In the genomic region with DNA sequence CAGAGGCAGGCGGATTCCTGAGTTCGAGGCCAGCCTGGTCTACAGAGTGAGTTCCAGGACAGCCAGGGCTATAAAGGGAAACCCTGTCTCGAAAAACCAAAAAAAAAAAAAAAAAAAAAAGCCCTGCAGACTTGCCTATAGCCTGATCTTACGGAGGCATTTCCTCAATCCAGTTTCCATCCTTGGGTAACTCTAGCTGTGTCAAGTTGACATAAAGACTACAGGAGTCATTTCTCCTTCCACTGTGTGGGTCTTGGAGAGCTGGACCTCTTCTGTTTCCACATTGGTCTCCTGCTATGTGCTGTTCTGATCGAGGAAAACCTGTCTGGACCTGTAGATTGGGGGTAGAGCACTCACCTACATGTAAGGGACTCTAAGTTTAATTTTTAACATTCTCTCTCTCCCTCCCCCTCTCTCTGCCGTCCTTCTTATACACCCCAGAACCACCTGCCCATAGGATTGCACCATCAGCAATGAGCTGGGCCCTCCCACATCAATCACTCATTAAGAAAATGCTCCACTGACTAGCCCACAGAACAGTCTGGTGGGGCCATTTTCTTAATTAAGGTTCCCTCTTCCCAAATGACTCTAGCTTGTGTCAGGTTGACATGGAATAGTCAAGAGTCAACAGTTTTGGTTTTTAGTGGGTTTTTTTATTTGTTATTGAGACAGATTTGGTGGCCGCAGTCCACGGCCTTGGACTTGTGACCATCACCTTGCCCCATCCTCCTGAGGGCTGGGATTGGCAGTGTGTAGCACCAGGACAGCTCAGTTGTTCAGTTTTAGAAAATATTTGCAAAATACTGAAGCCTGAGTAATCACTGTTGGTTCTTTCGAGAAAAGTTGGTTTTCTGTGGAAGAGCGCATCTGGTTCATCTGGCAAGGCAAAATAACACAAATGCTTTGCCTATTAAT, we compare ENCODE assay signal across 32 mouse cellular contexts. TPM values are rescaled to one million over a fixed set of nuclear protein-coding genes. Genes with fewer than 3 reads are reported as not detected.
DNase-seq lines count a peak whose midpoint lies in the region; ATAC-seq and TF ChIP-seq lines count a peak whose summit lies in the region.
"Had no signal": no experiment of that assay in that cellular context is flagged by ENCODE, and none has a peak within 500 bp of the region (broad histone marks: within the 10 kb centered on the region; RNA-seq: fewer than 3 reads in every experiment).

No protein-coding gene starts in this region.

- peaks cover 7% of the 10 kb centered on the region for H3K36me3 ChIP-seq in kidney, postnatal 0 days (ENCODE audit: insufficient read depth, low read length)
- H3K36me3 ChIP-seq in liver, embryonic 14.5 days (replicated peaks; ENCODE audit: control insufficient read depth, insufficient read depth, low read depth): peaks cover 3% of the 10 kb centered on the region
- no peaks in the 10 kb centered on the region for H3K36me3 ChIP-seq in midbrain, embryonic 11.5 days (ENCODE audit: control insufficient read depth, insufficient read depth, low read length)
- H3K36me3 ChIP-seq: midbrain, embryonic 15.5 days; stomach, embryonic 15.5 days had no signal

- no peak overlapping the region for H3K4me3 ChIP-seq in kidney, postnatal 0 days (replicated peaks; ENCODE audit: low read depth, low read length)
- no peak overlapping the region for H3K4me3 ChIP-seq in liver, embryonic 14.5 days (ENCODE audit: insufficient read depth in 1 of 2, low read depth in 2 of 2, low read length in 2 of 2)
- H3K4me3 ChIP-seq in midbrain, embryonic 11.5 days (ENCODE audit: low read depth, low read length): no peak overlapping the region
- H3K4me3 ChIP-seq: embryonic facial prominence, embryonic 15.5 days; heart, embryonic 15.5 days; limb, embryonic 13.5 days; megakaryocyte, embryonic 14.5 days; midbrain, embryonic 15.5 days; myocyte; neural tube, embryonic 15.5 days; stomach, embryonic 15.5 days had no signal

- peak; percentile 63; the same call in 1 of the 2 replicates for ATAC-seq in kidney, postnatal 0 days (replicated peaks; ENCODE audit: low FRiP score, low read depth)
- ATAC-seq in liver, embryonic 14.5 days (ENCODE audit: insufficient read depth): peak; percentile 67
- no peak for ATAC-seq in midbrain, embryonic 11.5 days (ENCODE audit: low FRiP score)
- ATAC-seq in CD4-positive, CD25-positive, alpha-beta regulatory T cell, adult 4 months: no peak
- ATAC-seq: forebrain, embryonic 16.5 days; hindbrain, embryonic 16.5 days; midbrain, embryonic 15.5 days had no signal

- no peak; the same call in 1 of the 2 replicates for TF ChIP-seq EP300 in liver, embryonic 14.5 days (IDR thresholded peaks at IDR 0.05; ENCODE audit: low read depth)

- no peak for TF ChIP-seq CTCF in kidney, postnatal 0 days (IDR thresholded peaks at IDR 0.05; ENCODE audit: low read depth)
- TF ChIP-seq CTCF in liver, embryonic 14.5 days (IDR thresholded peaks at IDR 0.05; ENCODE audit: low read depth): no peak

- H3K9ac ChIP-seq in kidney, postnatal 0 days (ENCODE audit: low read depth, low read length): no peak overlapping the region
- no peak overlapping the region for H3K9ac ChIP-seq in liver, embryonic 14.5 days (replicated peaks)
- no peak overlapping the region for H3K9ac ChIP-seq in midbrain, embryonic 11.5 days (ENCODE audit: low read length)
- H3K9ac ChIP-seq: embryonic facial prominence, embryonic 15.5 days; heart, embryonic 15.5 days; limb, embryonic 13.5 days; midbrain, embryonic 15.5 days; neural tube, embryonic 15.5 days; stomach, embryonic 15.5 days had no signal

- H3K27me3 ChIP-seq in kidney, postnatal 0 days (ENCODE audit: insufficient read depth, low read length): no peaks in the 10 kb centered on the region
- H3K27me3 ChIP-seq in liver, embryonic 14.5 days (ENCODE audit: control insufficient read depth, insufficient read depth, low read length): no peaks in the 10 kb centered on the region
- H3K27me3 ChIP-seq in midbrain, embryonic 11.5 days (ENCODE audit: control insufficient read depth, insufficient read depth, low read length): no peaks in the 10 kb centered on the region
- H3K27me3 ChIP-seq: CH12.LX; embryonic facial prominence, embryonic 15.5 days; heart, embryonic 15.5 days; limb, embryonic 13.5 days; megakaryocyte, embryonic 14.5 days; midbrain, embryonic 15.5 days; neural tube, embryonic 15.5 days; stomach, embryonic 15.5 days had no signal

- 84% methylated on average over 9 of the region's 10 CpGs for WGBS in kidney, postnatal 0 days
- WGBS in liver, embryonic 14.5 days (ENCODE audit: insufficient replicate concordance): 73% methylated on average over 10 of the region's 10 CpGs
- WGBS in midbrain, embryonic 11.5 days: 92% methylated on average over 10 of the region's 10 CpGs

- H3K9me3 ChIP-seq in kidney, postnatal 0 days (replicated peaks; ENCODE audit: low read length): no peaks in the 10 kb centered on the region
- H3K9me3 ChIP-seq in liver, embryonic 14.5 days (ENCODE audit: control insufficient read depth, low read length): no peaks in the 10 kb centered on the region
- no peaks in the 10 kb centered on the region for H3K9me3 ChIP-seq in midbrain, embryonic 11.5 days (ENCODE audit: control insufficient read depth, low read length)
- H3K9me3 ChIP-seq: embryonic facial prominence, embryonic 15.5 days; heart, embryonic 15.5 days; limb, embryonic 13.5 days; megakaryocyte, embryonic 14.5 days; midbrain, embryonic 15.5 days; neural tube, embryonic 15.5 days; stomach, embryonic 15.5 days had no signal

- H3K27ac ChIP-seq in kidney, postnatal 0 days: no peak overlapping the region
- no peak overlapping the region for H3K27ac ChIP-seq in liver, embryonic 14.5 days
- no peak overlapping the region for H3K27ac ChIP-seq in midbrain, embryonic 11.5 days (ENCODE audit: low read depth, low read length)
- H3K27ac ChIP-seq: embryonic facial prominence, embryonic 15.5 days; heart, embryonic 15.5 days; limb, embryonic 13.5 days; midbrain, embryonic 15.5 days; neural tube, embryonic 15.5 days; stomach, embryonic 15.5 days had no signal

- H3K4me1 ChIP-seq in kidney, postnatal 0 days (replicated peaks; ENCODE audit: insufficient read depth, low read length): no peaks in the 10 kb centered on the region
- H3K4me1 ChIP-seq in liver, embryonic 14.5 days (replicated peaks; ENCODE audit: control insufficient read depth in 2 of 2, insufficient read depth in 2 of 2, low read length in 1 of 2): peaks cover 0 to 7% of the 10 kb centered on the region in 2 experiments; a peak in 1 of 4 replicates
- no peaks in the 10 kb centered on the region for H3K4me1 ChIP-seq in midbrain, embryonic 11.5 days (ENCODE audit: control insufficient read depth, insufficient read depth, low read length)
- H3K4me1 ChIP-seq: embryonic facial prominence, embryonic 15.5 days; heart, embryonic 15.5 days; limb, embryonic 13.5 days; midbrain, embryonic 15.5 days; neural tube, embryonic 15.5 days; stomach, embryonic 15.5 days had no signal

- peak; percentile 28 for DNase-seq in adrenal gland, postnatal 10 days
- no peak for DNase-seq in adrenal gland, adult 18-20 months (ENCODE audit: low spot score in 2 of 2)
- peak; percentile 3 for DNase-seq in kidney, postnatal 0 days (ENCODE audit: low spot score)
- no peak for DNase-seq in kidney, postnatal 14 days
- DNase-seq in liver, embryonic 14.5 days (ENCODE audit: low read depth in 3 of 3, low spot score in 3 of 3): no peak
- no peak for DNase-seq in midbrain, embryonic 11.5 days (ENCODE audit: low spot score, missing footprints)
- DNase-seq: cerebellum, adult 18-20 months; cerebellum, postnatal 25 days; embryo, embryonic 11 days; gastrocnemius, postnatal 25 days; kidney, adult 8-10 months; thymus, adult 18-20 months had no signal

- no peak overlapping the region for H3K4me2 ChIP-seq in kidney, postnatal 0 days (ENCODE audit: low read length)
- H3K4me2 ChIP-seq in liver, embryonic 14.5 days (ENCODE audit: low read depth): no peak overlapping the region
- no peak overlapping the region for H3K4me2 ChIP-seq in midbrain, embryonic 11.5 days
- H3K4me2 ChIP-seq: embryonic facial prominence, embryonic 15.5 days; heart, embryonic 15.5 days; limb, embryonic 13.5 days; midbrain, embryonic 15.5 days; neural tube, embryonic 15.5 days; stomach, embryonic 15.5 days had no signal

RNA-seq across cellular contexts. Expression of a gene that starts 17.8 kb away (rescaled TPM):
- 10 to 100 TPM; 51.5 to 52.5 TPM for total RNA-seq in adrenal gland, postnatal 10 days (2021)
- total RNA-seq in adrenal gland, adult 18-20 months (2021): 10 to 100 TPM; 30.9 to 47.3 TPM
- 94.0 and 106 TPM in 2 replicates for polyA plus RNA-seq in kidney, postnatal 0 days (2015; fragmentation: Nextera tagmentation; extraction: Ambion mirVana)
- 37.5 and 58.5 TPM in 2 replicates for polyA plus RNA-seq in liver, embryonic 14.5 days (2012; rRNA removed)
- polyA plus RNA-seq in liver, embryonic 14.5 days (2014; fragmentation: Nextera tagmentation; extraction: Ambion mirVana): 83.5 and 92.8 TPM in 2 replicates
- polyA plus RNA-seq in midbrain, embryonic 11.5 days (2014; fragmentation: Nextera tagmentation; extraction: Ambion mirVana): 62.9 and 63.9 TPM in 2 replicates
- 10 to 100 TPM; 28.2 to 43.5 TPM for polyA plus RNA-seq in CD4-positive, CD25-positive, alpha-beta regulatory T cell, adult 4 months (2017; shearing (Covaris generic))

RNA-seq across cellular contexts. Expression of a gene that starts 26.3 kb away (rescaled TPM):
- total RNA-seq in adrenal gland, postnatal 10 days (2021): not detected
- not detected for total RNA-seq in adrenal gland, adult 18-20 months (2021)
- 0.08 and 0.19 TPM in 2 replicates for polyA plus RNA-seq in kidney, postnatal 0 days (2015; fragmentation: Nextera tagmentation; extraction: Ambion mirVana)
- polyA plus RNA-seq in liver, embryonic 14.5 days (2012; rRNA removed): 0.04 TPM in 1 of 2 replicates, not detected in the other
- 0.14 TPM in 1 of 2 replicates, not detected in the other for polyA plus RNA-seq in liver, embryonic 14.5 days (2014; fragmentation: Nextera tagmentation; extraction: Ambion mirVana)
- polyA plus RNA-seq in midbrain, embryonic 11.5 days (2014; fragmentation: Nextera tagmentation; extraction: Ambion mirVana): not detected in 2 replicates
- polyA plus RNA-seq in CD4-positive, CD25-positive, alpha-beta regulatory T cell, adult 4 months (2017; shearing (Covaris generic)): not detected
- total RNA-seq: gastrocnemius, postnatal 25 days; heart, adult 8-10 months; hematopoietic stem cell, adult 5-6 weeks; layer of hippocampus, adult 18-20 months; layer of hippocampus, postnatal 25 days; left cerebral cortex, postnatal 10 days had no signal
- polyA plus RNA-seq: embryonic facial prominence, embryonic 15.5 days; forebrain, embryonic 16.5 days; heart, embryonic 15.5 days; hindbrain, embryonic 16.5 days; lung, embryonic 16.5 days; midbrain, embryonic 15.5 days; myocyte; neural tube, embryonic 15.5 days; spleen, adult 2 months; stomach, embryonic 15.5 days; urinary bladder, adult 2 months had no signal

RNA-seq across cellular contexts. Expression of a gene that starts 51.8 kb away (rescaled TPM):
- 1 to 10 TPM; 4.6 to 7.0 TPM for total RNA-seq in adrenal gland, postnatal 10 days (2021)
- under 1 TPM; 0.33 to 0.54 TPM for total RNA-seq in adrenal gland, adult 18-20 months (2021)
- polyA plus RNA-seq in kidney, postnatal 0 days (2015; fragmentation: Nextera tagmentation; extraction: Ambion mirVana): 0.43 and 0.54 TPM in 2 replicates
- 0.21 and 0.32 TPM in 2 replicates for polyA plus RNA-seq in liver, embryonic 14.5 days (2012; rRNA removed)
- 0.14 and 0.25 TPM in 2 replicates for polyA plus RNA-seq in liver, embryonic 14.5 days (2014; fragmentation: Nextera tagmentation; extraction: Ambion mirVana)
- 4.1 TPM in 2 replicates for polyA plus RNA-seq in midbrain, embryonic 11.5 days (2014; fragmentation: Nextera tagmentation; extraction: Ambion mirVana)
- polyA plus RNA-seq in CD4-positive, CD25-positive, alpha-beta regulatory T cell, adult 4 months (2017; shearing (Covaris generic)): 1 to 10 TPM; 3.3 to 3.8 TPM

Comparison
In these comparisons a context has a peak if more than half of its experiments do, and no peak if none do; other contexts are left out.
1. DNase-seq: peak in adrenal gland, postnatal 10 days (single experiment) and kidney, postnatal 0 days (single experiment); none in adrenal gland, adult 18-20 months (0 of 2), kidney, postnatal 14 days (single experiment), liver, embryonic 14.5 days (0 of 3) and midbrain, embryonic 11.5 days (single experiment).
2. ATAC-seq: peak in kidney, postnatal 0 days (single experiment) and liver, embryonic 14.5 days (single experiment); none in midbrain, embryonic 11.5 days (single experiment) and CD4-positive, CD25-positive, alpha-beta regulatory T cell, adult 4 months (single experiment).